ENCODE assay signal across 23 mouse cellular contexts in the genomic region with DNA sequence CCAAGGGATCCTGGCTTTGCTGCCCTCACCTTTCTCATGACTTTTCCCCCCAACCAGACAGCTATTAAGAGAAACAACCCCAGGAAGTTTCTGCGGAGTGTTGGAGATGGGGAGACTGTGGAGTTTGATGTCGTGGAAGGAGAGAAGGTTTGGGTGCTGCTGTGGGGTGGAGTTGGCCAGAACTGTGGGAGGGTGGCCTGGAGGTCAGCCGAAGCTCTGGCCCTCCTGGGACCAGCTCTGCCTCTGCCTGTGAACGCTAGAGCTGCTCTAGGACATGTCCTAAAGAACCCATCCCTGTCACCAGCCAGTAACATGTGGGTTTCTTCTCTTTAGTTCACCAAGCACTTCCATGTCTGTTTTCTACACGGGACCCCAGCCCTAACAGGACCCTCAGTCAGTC. TPM values are rescaled to one million over a fixed set of nuclear protein-coding genes. Genes with fewer than 3 reads are reported as not detected.
DNase-seq lines count a peak whose midpoint lies in the region; ATAC-seq and TF ChIP-seq lines count a peak whose summit lies in the region.
"Had no signal": no experiment of that assay in that cellular context is flagged by ENCODE, and none has a peak within 500 bp of the region (broad histone marks: within the 10 kb centered on the region; RNA-seq: fewer than 3 reads in every experiment).

No protein-coding gene starts in this region.

- peak; percentile 10 for DNase-seq in adrenal gland, adult 2 months
- no peak for DNase-seq in adrenal gland, adult 8-10 months
- no peak for DNase-seq in gastrocnemius, adult 2 months
- DNase-seq in gastrocnemius, adult 8-10 months (ENCODE audit: low spot score in 2 of 2): no peak
- no peak for DNase-seq in midbrain, embryonic 10.5 days (ENCODE audit: low spot score)
- DNase-seq: B cell, adult 2 months; cerebellum, adult 2 months; cerebellum, postnatal 10 days; gastrocnemius, postnatal 14 days had no signal

- H3K4me1 ChIP-seq in heart, embryonic 13.5 days: peaks cover 37% of the 10 kb centered on the region
- H3K4me1 ChIP-seq in heart, embryonic 12.5 days (replicated peaks): peaks cover 24% of the 10 kb centered on the region
- H3K4me1 ChIP-seq in midbrain, embryonic 10.5 days: peaks cover 39% of the 10 kb centered on the region

- H3K27ac ChIP-seq in gastrocnemius, adult 2 months: peak overlapping the region; percentile 83
- no peak overlapping the region for H3K27ac ChIP-seq in heart, embryonic 13.5 days (replicated peaks)
- no peak overlapping the region for H3K27ac ChIP-seq in heart, embryonic 12.5 days (ENCODE audit: poor library complexity, severe bottlenecking)
- H3K27ac ChIP-seq in midbrain, embryonic 10.5 days (replicated peaks): no peak overlapping the region
- H3K27ac ChIP-seq: embryonic facial prominence, embryonic 15.5 days; forebrain, embryonic 10.5 days; heart, embryonic 15.5 days; hindbrain, embryonic 10.5 days; hindbrain, embryonic 14.5 days; intestine, embryonic 15.5 days; kidney, embryonic 15.5 days had no signal

- intact Hi-C loops in gastrocnemius, adult 2 months (cut with DNase I): no loop called here

- H3K9me3 ChIP-seq in heart, embryonic 13.5 days: no peaks in the 10 kb centered on the region
- no peaks in the 10 kb centered on the region for H3K9me3 ChIP-seq in heart, embryonic 12.5 days (replicated peaks)
- no peaks in the 10 kb centered on the region for H3K9me3 ChIP-seq in midbrain, embryonic 10.5 days (replicated peaks)
- H3K9me3 ChIP-seq: embryonic facial prominence, embryonic 15.5 days; forebrain, embryonic 10.5 days; heart, embryonic 15.5 days; hindbrain, embryonic 10.5 days; intestine, embryonic 15.5 days; kidney, embryonic 15.5 days had no signal

- H3K4me3 ChIP-seq in gastrocnemius, adult 2 months: no peak overlapping the region
- no peak overlapping the region; the same call in 1 of the 2 replicates for H3K4me3 ChIP-seq in heart, embryonic 13.5 days
- no peak overlapping the region for H3K4me3 ChIP-seq in heart, embryonic 12.5 days
- no peak overlapping the region; the same call in 1 of the 2 replicates for H3K4me3 ChIP-seq in midbrain, embryonic 10.5 days
- H3K4me3 ChIP-seq: embryonic facial prominence, embryonic 15.5 days; erythroblast, embryonic 14.5 days; forebrain, embryonic 10.5 days; heart, embryonic 15.5 days; hindbrain, embryonic 10.5 days; intestine, embryonic 15.5 days; kidney, embryonic 15.5 days had no signal

- peak overlapping the region; percentile 14; the same call in 1 of the 2 replicates for H3K9ac ChIP-seq in heart, embryonic 13.5 days
- no peak overlapping the region for H3K9ac ChIP-seq in heart, embryonic 12.5 days
- H3K9ac ChIP-seq: embryonic facial prominence, embryonic 15.5 days; heart, embryonic 15.5 days; hindbrain, embryonic 14.5 days; intestine, embryonic 15.5 days; kidney, embryonic 15.5 days had no signal

- 64% methylated on average over 5 of the region's 5 CpGs for WGBS in heart, embryonic 13.5 days
- 69% methylated on average over 5 of the region's 5 CpGs for WGBS in heart, embryonic 12.5 days
- WGBS in midbrain, embryonic 10.5 days: 67% methylated on average over 5 of the region's 5 CpGs

- H3K4me2 ChIP-seq in heart, embryonic 13.5 days: no peak overlapping the region
- H3K4me2 ChIP-seq in heart, embryonic 12.5 days: no peak overlapping the region
- H3K4me2 ChIP-seq: embryonic facial prominence, embryonic 15.5 days; heart, embryonic 15.5 days; hindbrain, embryonic 14.5 days; intestine, embryonic 15.5 days; kidney, embryonic 15.5 days had no signal

- peaks cover 26% of the 10 kb centered on the region for H3K36me3 ChIP-seq in heart, embryonic 13.5 days
- peaks cover 21% of the 10 kb centered on the region for H3K36me3 ChIP-seq in heart, embryonic 12.5 days
- H3K36me3 ChIP-seq in midbrain, embryonic 10.5 days: peaks cover 14% of the 10 kb centered on the region
- H3K36me3 ChIP-seq: G1E; intestine, embryonic 15.5 days had no signal

- no peak for TF ChIP-seq CTCF in gastrocnemius, adult 2 months (IDR thresholded peaks at IDR 0.05)

- ATAC-seq in heart, embryonic 13.5 days (ENCODE audit: extremely low read depth, insufficient number of reproducible peaks, low FRiP score, low TSS enrichment): no peak
- ATAC-seq in heart, embryonic 12.5 days (ENCODE audit: insufficient number of reproducible peaks, low FRiP score): no peak
- ATAC-seq: CD4-positive, CD25-positive, alpha-beta regulatory T cell, adult 4 months; forebrain, embryonic 14.5 days; intestine, embryonic 15.5 days had no signal

- H3K27me3 ChIP-seq in heart, embryonic 13.5 days (replicated peaks): peaks cover 70% of the 10 kb centered on the region
- H3K27me3 ChIP-seq in heart, embryonic 12.5 days (replicated peaks): peaks cover 55% of the 10 kb centered on the region
- H3K27me3 ChIP-seq in midbrain, embryonic 10.5 days (ENCODE audit: low read depth, poor library complexity, severe bottlenecking): peaks cover 61% of the 10 kb centered on the region

RNA-seq across cellular contexts. Expression of a gene that starts 3.6 kb away (rescaled TPM):
- total RNA-seq in adrenal gland, adult 2 months (2021): 10 to 100 TPM; 12.9 to 20.0 TPM
- polyA plus RNA-seq in adrenal gland, adult 2 months (2012; rRNA removed): 21.8 and 41.4 TPM in 2 replicates
- total RNA-seq in adrenal gland, adult 8-10 months (2022): 10 to 100 TPM in 3 of 4 experiments, 1 to 10 TPM in 1; 6.3 to 13.9 (median 11.8) TPM
- total RNA-seq in gastrocnemius, adult 2 months (2021): 10 to 100 TPM in 1 of 2 experiments, 1 to 10 TPM in 1; 8.0 to 16.5 TPM
- total RNA-seq in gastrocnemius, adult 8-10 months (2022): 10 to 100 TPM in 1 of 4 experiments, 1 to 10 TPM in 3; 8.5 to 11.4 (median 9.2) TPM
- polyA plus RNA-seq in heart, embryonic 13.5 days (2015; fragmentation: Nextera tagmentation; extraction: Ambion mirVana): 3.1 TPM in 2 replicates
- 2.0 and 2.6 TPM in 2 replicates for polyA plus RNA-seq in heart, embryonic 12.5 days (2016; fragmentation: Nextera tagmentation; extraction: Ambion mirVana)
- 2.4 and 2.8 TPM in 2 replicates for polyA plus RNA-seq in midbrain, embryonic 10.5 days (2016; fragmentation: Nextera tagmentation; extraction: Ambion mirVana)
- polyA plus RNA-seq: CD4-positive, CD25-positive, alpha-beta regulatory T cell, adult 4 months; G1E had no signal

RNA-seq across cellular contexts. Expression of a gene that starts 8.8 kb away (rescaled TPM):
- 100 to 1,000 TPM in 1 of 2 experiments, 10 to 100 TPM in 1; 84.2 to 119 TPM for total RNA-seq in adrenal gland, adult 2 months (2021)
- 138 and 142 TPM in 2 replicates for polyA plus RNA-seq in adrenal gland, adult 2 months (2012; rRNA removed)
- 10 to 100 TPM; 36.5 to 90.1 (median 50.0) TPM for total RNA-seq in adrenal gland, adult 8-10 months (2022)
- 100 to 1,000 TPM; 494 to 503 TPM for total RNA-seq in gastrocnemius, adult 2 months (2021)
- 100 to 1,000 TPM; 397 to 490 (median 424) TPM for total RNA-seq in gastrocnemius, adult 8-10 months (2022)
- polyA plus RNA-seq in heart, embryonic 13.5 days (2015; fragmentation: Nextera tagmentation; extraction: Ambion mirVana): 25.8 and 30.3 TPM in 2 replicates
- 25.9 and 28.8 TPM in 2 replicates for polyA plus RNA-seq in heart, embryonic 12.5 days (2016; fragmentation: Nextera tagmentation; extraction: Ambion mirVana)
- polyA plus RNA-seq in midbrain, embryonic 10.5 days (2016; fragmentation: Nextera tagmentation; extraction: Ambion mirVana): 12.6 and 12.8 TPM in 2 replicates
- total RNA-seq: granulocyte monocyte progenitor cell, adult 5-6 weeks had no signal
- polyA plus RNA-seq: CD4-positive, CD25-positive, alpha-beta regulatory T cell, adult 4 months had no signal

RNA-seq across cellular contexts. Expression of a gene that starts 17.4 kb away (rescaled TPM):
- total RNA-seq in adrenal gland, adult 2 months (2021): 100 to 1,000 TPM; 572 to 622 TPM
- 180 and 225 TPM in 2 replicates for polyA plus RNA-seq in adrenal gland, adult 2 months (2012; rRNA removed)
- 100 to 1,000 TPM; 468 to 561 (median 519) TPM for total RNA-seq in adrenal gland, adult 8-10 months (2022)
- 100 to 1,000 TPM; 413 to 433 TPM for total RNA-seq in gastrocnemius, adult 2 months (2021)
- total RNA-seq in gastrocnemius, adult 8-10 months (2022): 100 to 1,000 TPM; 443 to 477 (median 467) TPM
- 1,157 and 1,215 TPM in 2 replicates for polyA plus RNA-seq in heart, embryonic 13.5 days (2015; fragmentation: Nextera tagmentation; extraction: Ambion mirVana)
- 1,286 and 1,307 TPM in 2 replicates for polyA plus RNA-seq in heart, embryonic 12.5 days (2016; fragmentation: Nextera tagmentation; extraction: Ambion mirVana)
- polyA plus RNA-seq in midbrain, embryonic 10.5 days (2016; fragmentation: Nextera tagmentation; extraction: Ambion mirVana): 2,258 and 2,701 TPM in 2 replicates

RNA-seq across cellular contexts. Expression of a gene that starts 25.4 kb away (rescaled TPM):
- total RNA-seq in adrenal gland, adult 2 months (2021): under 1 TPM in 1 of 2 experiments, not detected in 1; 0.78 TPM
- 0.11 and 0.32 TPM in 2 replicates for polyA plus RNA-seq in adrenal gland, adult 2 months (2012; rRNA removed)
- total RNA-seq in adrenal gland, adult 8-10 months (2022): under 1 TPM in 1 of 4 experiments, not detected in 3; 0.55 TPM
- not detected for total RNA-seq in gastrocnemius, adult 2 months (2021)
- total RNA-seq in gastrocnemius, adult 8-10 months (2022): not detected
- 6.3 and 7.4 TPM in 2 replicates for polyA plus RNA-seq in heart, embryonic 13.5 days (2015; fragmentation: Nextera tagmentation; extraction: Ambion mirVana)
- 2.1 and 2.5 TPM in 2 replicates for polyA plus RNA-seq in heart, embryonic 12.5 days (2016; fragmentation: Nextera tagmentation; extraction: Ambion mirVana)
- 7.1 and 7.6 TPM in 2 replicates for polyA plus RNA-seq in midbrain, embryonic 10.5 days (2016; fragmentation: Nextera tagmentation; extraction: Ambion mirVana)
- total RNA-seq: G1E; granulocyte monocyte progenitor cell, adult 5-6 weeks had no signal
- polyA plus RNA-seq: CD4-positive, CD25-positive, alpha-beta regulatory T cell, adult 4 months; erythroblast, embryonic 14.5 days; forebrain, embryonic 14.5 days; G1E had no signal

RNA-seq across cellular contexts. Expression of a gene that starts 25.5 kb away (rescaled TPM):
- 10 to 100 TPM; 44.7 to 61.8 TPM for total RNA-seq in adrenal gland, adult 2 months (2021)
- 130 and 148 TPM in 2 replicates for polyA plus RNA-seq in adrenal gland, adult 2 months (2012; rRNA removed)
- 10 to 100 TPM; 44.0 to 72.7 (median 52.0) TPM for total RNA-seq in adrenal gland, adult 8-10 months (2022)
- 10 to 100 TPM; 47.1 to 49.6 TPM for total RNA-seq in gastrocnemius, adult 2 months (2021)
- total RNA-seq in gastrocnemius, adult 8-10 months (2022): 10 to 100 TPM; 38.6 to 53.2 (median 50.3) TPM
- polyA plus RNA-seq in heart, embryonic 13.5 days (2015; fragmentation: Nextera tagmentation; extraction: Ambion mirVana): 45.0 and 52.2 TPM in 2 replicates
- 49.2 and 50.6 TPM in 2 replicates for polyA plus RNA-seq in heart, embryonic 12.5 days (2016; fragmentation: Nextera tagmentation; extraction: Ambion mirVana)
- 98.4 and 111 TPM in 2 replicates for polyA plus RNA-seq in midbrain, embryonic 10.5 days (2016; fragmentation: Nextera tagmentation; extraction: Ambion mirVana)
